Mouse (Mus musculus): ENCODE measurements around the gene Uap1l1. TPM values are rescaled to one million over a fixed set of nuclear protein-coding genes. Genes with fewer than 3 reads are reported as not detected.

Uap1l1 gene
- polyA plus RNA-seq, 1 experiment from 2014 or later = 11.3 TPM

GRCm38 (mm10) chr2:25332286-25333160, 33.0 kb downstream of the Uap1l1 start, which contains the start of gene Man1b1:
Man1b1 (plus strand) TSS chr2:25332338.
- H3K27ac ChIP-seq = peak within 1 kb of the TSS; percentile 88
- under 1% methylated on average over 78 of the region's 78 CpGs for WGBS
- peaks cover 39% of the 10 kb centered on the region for H3K36me3 ChIP-seq
- H3K4me1 ChIP-seq = peaks cover 20% of the 10 kb centered on the region
- no peaks in the 10 kb centered on the region for H3K9me3 ChIP-seq
- ATAC-seq (ENCODE audit: low FRiP score, low read depth) = peak; percentile 98
- H3K4me3 ChIP-seq = peak within 1 kb of the TSS; percentile 92
- peak within 1 kb of the TSS; percentile 98 for H3K4me2 ChIP-seq (replicated peaks)
- no peaks in the 10 kb centered on the region for H3K27me3 ChIP-seq
- H3K9ac ChIP-seq = peak within 1 kb of the TSS; percentile 91

- no peak overlapping the region for H3K27ac ChIP-seq
These were observed 34.0 kb downstream of the Uap1l1 start for GRCm38 (mm10) chr2:25331470-25331869.

GRCm38 (mm10) chr2:25328440-25328839, 37.0 kb downstream of the Uap1l1 start:
- Histone ChIP-seq H3K9ac (no peak overlapping the region), H3K4me2 (replicated peaks) (no peak overlapping the region), H3K27ac (no peak overlapping the region), H3K27me3 (no peaks in the 10 kb centered on the region), H3K4me1 (peaks cover 12% of the 10 kb centered on the region), H3K4me3 (no peak overlapping the region), H3K36me3 (no peaks in the 10 kb centered on the region), H3K9me3 (no peaks in the 10 kb centered on the region)
- WGBS = 39% methylated on average over 7 of the region's 7 CpGs
- ATAC-seq (ENCODE audit: low FRiP score, low read depth) = no peak

More at GRCm38 (mm10) chr2:25331470-25331869, 34.0 kb downstream of the Uap1l1 start:
- WGBS = 62% methylated on average over 9 of the region's 9 CpGs
- Histone ChIP-seq H3K27me3 (no peaks in the 10 kb centered on the region), H3K4me3 (peak overlapping the region; percentile 92), H3K4me2 (replicated peaks) (peak overlapping the region; percentile 71), H3K9me3 (no peaks in the 10 kb centered on the region), H3K4me1 (peaks cover 20% of the 10 kb centered on the region), H3K36me3 (peaks cover 28% of the 10 kb centered on the region), H3K9ac (peak overlapping the region; percentile 91)
- ATAC-seq (ENCODE audit: low FRiP score, low read depth) = no peak

- H3K4me3 ChIP-seq = no peak overlapping the region
- WGBS = 76% methylated on average over 2 of the region's 2 CpGs
- H3K9me3 ChIP-seq = no peaks in the 10 kb centered on the region
- no peaks in the 10 kb centered on the region for H3K36me3 ChIP-seq
- ATAC-seq (ENCODE audit: low FRiP score, low read depth) = no peak
- H3K4me2 ChIP-seq (replicated peaks) = no peak overlapping the region
- H3K4me1 ChIP-seq = peaks cover under 1% of the 10 kb centered on the region; the same call in 1 of the 2 replicates
- no peak overlapping the region for H3K9ac ChIP-seq
- H3K27me3 ChIP-seq = peaks cover 9% of the 10 kb centered on the region
- H3K27ac ChIP-seq = no peak overlapping the region
These were observed 39.4 kb downstream of the Uap1l1 start for GRCm38 (mm10) chr2:25326036-25326435.

GRCm38 (mm10) chr2:25320084-25320483, 45.4 kb downstream of the Uap1l1 start:
- Histone ChIP-seq H3K27me3 (peaks cover 68% of the 10 kb centered on the region), H3K9me3 (no peaks in the 10 kb centered on the region), H3K4me3 (no peak overlapping the region), H3K27ac (no peak overlapping the region), H3K9ac (no peak overlapping the region), H3K36me3 (no peaks in the 10 kb centered on the region), H3K4me1 (peaks cover 8% of the 10 kb centered on the region), H3K4me2 (replicated peaks) (no peak overlapping the region)
- no peak for ATAC-seq (ENCODE audit: low FRiP score, low read depth)
- 22% methylated on average over 2 of the region's 2 CpGs for WGBS

- 10% methylated on average over 58 of the region's 58 CpGs for WGBS
- Histone ChIP-seq H3K4me2 (replicated peaks) (peak within 1 kb of the TSS; percentile 66), H3K4me1 (peaks cover 8% of the 10 kb centered on the region), H3K36me3 (no peaks in the 10 kb centered on the region), H3K4me3 (peak within 1 kb of the TSS; percentile 36), H3K9ac (no peak within 1 kb of the TSS), H3K27me3 (peaks cover 77% of the 10 kb centered on the region), H3K27ac (no peak within 1 kb of the TSS), H3K9me3 (no peaks in the 10 kb centered on the region)
- peak; percentile 69 for ATAC-seq (ENCODE audit: low FRiP score, low read depth)
These were observed 46.3 kb downstream of the Uap1l1 start, which contains the start of gene Grin1 for GRCm38 (mm10) chr2:25318971-25319773. Grin1 (minus strand) TSS chr2:25319187.

GRCm38 (mm10) chr2:25318119-25318966, 47.1 kb downstream of the Uap1l1 start:
- Histone ChIP-seq H3K9me3 (no peaks in the 10 kb centered on the region), H3K4me3 (peak overlapping the region; percentile 36), H3K4me1 (peaks cover 8% of the 10 kb centered on the region), H3K9ac (no peak overlapping the region), H3K27ac (no peak overlapping the region), H3K27me3 (peaks cover 85% of the 10 kb centered on the region), H3K36me3 (no peaks in the 10 kb centered on the region), H3K4me2 (replicated peaks) (peak overlapping the region; percentile 66)
- 6% methylated on average over 31 of the region's 31 CpGs for WGBS
- no peak for ATAC-seq (ENCODE audit: low FRiP score, low read depth)

- Histone ChIP-seq H3K4me1 (no peaks in the 10 kb centered on the region), H3K4me3 (no peak overlapping the region), H3K9ac (no peak overlapping the region), H3K36me3 (no peaks in the 10 kb centered on the region), H3K9me3 (no peaks in the 10 kb centered on the region), H3K27me3 (peaks cover 99% of the 10 kb centered on the region), H3K4me2 (replicated peaks) (no peak overlapping the region), H3K27ac (no peak overlapping the region)
- no peak for ATAC-seq (ENCODE audit: low FRiP score, low read depth)
- 5% methylated on average over 11 of the region's 11 CpGs for WGBS
These were observed 54.0 kb downstream of the Uap1l1 start for GRCm38 (mm10) chr2:25311491-25311891.

GRCm38 (mm10) chr2:25310969-25311368, 54.5 kb downstream of the Uap1l1 start:
- Histone ChIP-seq H3K36me3 (no peaks in the 10 kb centered on the region), H3K4me3 (no peak overlapping the region), H3K4me1 (no peaks in the 10 kb centered on the region), H3K27ac (no peak overlapping the region), H3K9me3 (no peaks in the 10 kb centered on the region), H3K27me3 (peaks cover 99% of the 10 kb centered on the region), H3K9ac (no peak overlapping the region), H3K4me2 (replicated peaks) (no peak overlapping the region)
- 3% methylated on average over 22 of the region's 22 CpGs for WGBS
- no peak for ATAC-seq (ENCODE audit: low FRiP score, low read depth)

GRCm38 (mm10) chr2:25310180-25310579, 55.3 kb downstream of the Uap1l1 start:
- no peaks in the 10 kb centered on the region for H3K9me3 ChIP-seq
- no peak overlapping the region for H3K4me3 ChIP-seq
- peaks cover 100% of the 10 kb centered on the region for H3K27me3 ChIP-seq
- H3K4me2 ChIP-seq (replicated peaks) = no peak overlapping the region
- peaks cover 4% of the 10 kb centered on the region; the same call in 1 of the 2 replicates for H3K4me1 ChIP-seq
- 48% methylated on average over 10 of the region's 10 CpGs for WGBS
- no peaks in the 10 kb centered on the region for H3K36me3 ChIP-seq
- ATAC-seq (ENCODE audit: low FRiP score, low read depth) = no peak
- no peak overlapping the region for H3K9ac ChIP-seq
- no peak overlapping the region for H3K27ac ChIP-seq
